21 mouse cellular contexts compared by ENCODE assay signal in genomic region chr1:144300670-144301069, GRCm38 (mm10). TPM values are rescaled to one million over a fixed set of nuclear protein-coding genes. Genes with fewer than 3 reads are reported as not detected.
"Had no signal": no experiment of that assay in that cellular context is flagged by ENCODE, and none has a peak within 500 bp of the region (broad histone marks: within the 10 kb centered on the region; RNA-seq: fewer than 3 reads in every experiment).

No protein-coding gene starts in this region.

- H3K4me3 ChIP-seq: limb, embryonic 10.5 days; limb, embryonic 13.5 days; liver, embryonic 12.5 days; liver, embryonic 15.5 days; lung, embryonic 15.5 days; neural tube, embryonic 13.5 days had no signal

- H3K27me3 ChIP-seq: limb, embryonic 13.5 days; liver, embryonic 12.5 days; liver, embryonic 15.5 days; lung, embryonic 15.5 days; neural tube, embryonic 13.5 days had no signal

- H3K36me3 ChIP-seq: limb, embryonic 10.5 days; limb, embryonic 13.5 days; liver, embryonic 12.5 days; liver, embryonic 15.5 days; lung, embryonic 15.5 days; neural tube, embryonic 13.5 days had no signal

- H3K9ac ChIP-seq: limb, embryonic 13.5 days; liver, embryonic 12.5 days; liver, embryonic 15.5 days; lung, embryonic 15.5 days; neural tube, embryonic 13.5 days had no signal

- ATAC-seq: liver, embryonic 12.5 days had no signal

- H3K9me3 ChIP-seq: limb, embryonic 10.5 days; limb, embryonic 13.5 days; liver, embryonic 12.5 days; liver, embryonic 15.5 days; lung, embryonic 15.5 days; neural tube, embryonic 13.5 days had no signal

- H3K27ac ChIP-seq: limb, embryonic 10.5 days; limb, embryonic 13.5 days; liver, embryonic 12.5 days; liver, embryonic 15.5 days; lung, embryonic 15.5 days; neural tube, embryonic 13.5 days; stomach, postnatal 0 days had no signal

- H3K4me1 ChIP-seq: limb, embryonic 10.5 days; limb, embryonic 13.5 days; liver, embryonic 12.5 days; liver, embryonic 15.5 days; lung, embryonic 15.5 days; neural tube, embryonic 13.5 days had no signal

- DNase-seq: kidney, adult 8-10 months; kidney, postnatal 14 days; kidney, postnatal 4 days; liver; lung, adult 18-20 months; lung, postnatal 10 days; lung, postnatal 36 days; midbrain, embryonic 14.5 days; thymus, postnatal 25 days had no signal

RNA-seq across cellular contexts. Expression of gene Rgs1, which starts 51.6 kb away (rescaled TPM):
- total RNA-seq: layer of hippocampus, adult 18-20 months; midbrain, postnatal 0 days had no signal
- polyA plus RNA-seq: kidney, embryonic 16.5 days; limb, embryonic 10.5 days; midbrain, embryonic 11.5 days; midbrain, postnatal 0 days; neural tube, embryonic 13.5 days; stomach, embryonic 14.5 days had no signal
